Mouse (Mus musculus): Measurements from ENCODE around the gene Ostf1. TPM values are rescaled to one million over a fixed set of nuclear protein-coding genes. Genes with fewer than 3 reads are reported as not detected.

Gene Ostf1
- total and polyA plus RNA-seq, 2 experiments from 2014 or later, result 17.7 to 32.8 TPM

DNA sequence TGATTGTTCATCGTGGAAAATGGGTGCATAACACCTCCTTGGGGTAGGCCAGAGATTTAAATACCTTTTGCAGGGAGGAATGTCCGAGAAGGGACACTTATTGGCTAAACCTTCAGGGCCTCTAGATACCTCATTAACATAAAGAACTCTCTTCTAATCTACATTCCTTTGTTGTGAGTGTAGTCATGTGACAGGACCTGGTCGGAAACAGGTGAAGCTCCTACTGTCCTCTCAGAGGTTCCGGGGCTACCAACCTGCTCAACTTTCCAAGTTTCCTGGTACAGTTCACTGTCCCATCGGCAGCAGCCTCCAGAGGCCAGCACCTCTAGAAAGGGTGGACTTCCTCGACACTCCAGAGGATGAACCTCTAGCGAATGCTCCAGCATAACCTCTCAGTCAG, 24.4 kb upstream of the Ostf1 start:
- H3K4me3 ChIP-seq (ENCODE audit: low read depth, low read length), result no peak overlapping the region
- TF ChIP-seq CTCF (IDR thresholded peaks at IDR 0.05), result no peak
- ATAC-seq (ENCODE audit: low FRiP score), result no peak

DNA sequence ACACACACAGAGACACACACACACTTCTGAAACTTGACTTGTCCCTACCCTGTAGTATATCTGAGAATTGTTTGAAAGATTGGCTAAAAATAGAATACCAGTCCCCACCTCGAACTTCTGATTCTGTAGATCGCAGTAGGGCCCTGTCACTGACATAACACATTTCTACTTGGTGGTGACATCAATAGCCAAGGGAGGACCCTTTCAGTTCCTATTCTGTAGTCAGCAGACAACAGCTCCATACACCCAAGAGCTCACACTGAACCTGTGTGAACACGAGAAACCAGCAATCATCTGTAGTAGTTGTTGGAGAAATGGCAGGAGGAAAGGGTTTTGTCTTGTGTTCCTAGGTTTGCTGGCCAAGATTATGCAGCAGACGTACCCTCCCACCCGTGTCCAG, 23.4 kb upstream of the Ostf1 start:
- H3K4me1 ChIP-seq (ENCODE audit: insufficient read depth, low read length), result no peaks in the 10 kb centered on the region
- H3K27me3 ChIP-seq (ENCODE audit: insufficient read depth, low read length), result no peaks in the 10 kb centered on the region
- TF ChIP-seq CTCF (IDR thresholded peaks at IDR 0.05), result no peak
- no peak overlapping the region for H3K9ac ChIP-seq (replicated peaks; ENCODE audit: low read length, poor library complexity, severe bottlenecking)
- 81% methylated on average over 5 of the region's 5 CpGs for WGBS
- H3K4me2 ChIP-seq (ENCODE audit: low read depth, low read length, poor library complexity, severe bottlenecking), result no peak overlapping the region
- H3K36me3 ChIP-seq (ENCODE audit: insufficient read depth, low read length), result no peaks in the 10 kb centered on the region
- DNase-seq (ENCODE audit: low spot score), result no peak
- ATAC-seq (ENCODE audit: low FRiP score), result no peak
- no peaks in the 10 kb centered on the region for H3K9me3 ChIP-seq (ENCODE audit: low read length)
- H3K27ac ChIP-seq (ENCODE audit: low read depth, low read length), result no peak overlapping the region
- no peak overlapping the region for H3K4me3 ChIP-seq (ENCODE audit: low read depth, low read length)

More for the DNA sequence above, 24.4 kb upstream of the Ostf1 start:
- H3K4me2 ChIP-seq (ENCODE audit: low read depth, low read length, poor library complexity, severe bottlenecking), result no peak overlapping the region
- WGBS, result 86% methylated on average over 7 of the region's 7 CpGs
- H3K27me3 ChIP-seq (ENCODE audit: insufficient read depth, low read length), result no peaks in the 10 kb centered on the region
- H3K4me1 ChIP-seq (ENCODE audit: insufficient read depth, low read length), result no peaks in the 10 kb centered on the region
- H3K9me3 ChIP-seq (ENCODE audit: low read length), result no peaks in the 10 kb centered on the region
- no peak for DNase-seq (ENCODE audit: low spot score)
- H3K36me3 ChIP-seq (ENCODE audit: insufficient read depth, low read length), result no peaks in the 10 kb centered on the region
- H3K9ac ChIP-seq (replicated peaks; ENCODE audit: low read length, poor library complexity, severe bottlenecking), result no peak overlapping the region
- H3K27ac ChIP-seq (ENCODE audit: low read depth, low read length), result no peak overlapping the region

DNA sequence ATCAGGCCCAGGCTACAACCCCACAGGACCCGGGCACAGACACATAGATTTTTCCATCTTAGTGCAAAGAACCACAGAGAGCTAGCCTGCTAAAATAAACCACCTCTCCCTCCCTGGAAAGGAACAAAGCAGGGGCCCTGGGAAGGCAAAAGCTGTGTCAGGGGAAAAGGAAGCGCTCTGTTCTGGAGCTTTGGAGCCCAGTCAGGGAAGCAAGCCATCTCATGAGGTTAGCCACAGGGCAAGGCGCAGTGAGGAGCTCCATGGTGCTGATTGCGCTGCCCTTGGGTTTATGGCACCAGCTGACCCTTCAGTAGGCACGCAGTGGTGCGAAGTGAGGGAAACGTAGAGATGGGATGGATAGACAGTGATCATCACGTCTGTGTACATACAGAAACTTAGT, 22.7 kb upstream of the Ostf1 start:
- Histone ChIP-seq H3K27ac (ENCODE audit: low read depth, low read length) (no peak overlapping the region), H3K4me1 (ENCODE audit: insufficient read depth, low read length) (no peaks in the 10 kb centered on the region), H3K27me3 (ENCODE audit: insufficient read depth, low read length) (no peaks in the 10 kb centered on the region), H3K36me3 (ENCODE audit: insufficient read depth, low read length) (no peaks in the 10 kb centered on the region), H3K4me3 (ENCODE audit: low read depth, low read length) (no peak overlapping the region), H3K9me3 (ENCODE audit: low read length) (no peaks in the 10 kb centered on the region), H3K9ac (replicated peaks; ENCODE audit: low read length, poor library complexity, severe bottlenecking) (no peak overlapping the region), H3K4me2 (ENCODE audit: low read depth, low read length, poor library complexity, severe bottlenecking) (no peak overlapping the region)
- DNase-seq (ENCODE audit: low spot score) (no peak), ATAC-seq (ENCODE audit: low FRiP score) (no peak)
- 93% methylated on average over 8 of the region's 8 CpGs for WGBS
- TF ChIP-seq CTCF (IDR thresholded peaks at IDR 0.05), result no peak

DNA sequence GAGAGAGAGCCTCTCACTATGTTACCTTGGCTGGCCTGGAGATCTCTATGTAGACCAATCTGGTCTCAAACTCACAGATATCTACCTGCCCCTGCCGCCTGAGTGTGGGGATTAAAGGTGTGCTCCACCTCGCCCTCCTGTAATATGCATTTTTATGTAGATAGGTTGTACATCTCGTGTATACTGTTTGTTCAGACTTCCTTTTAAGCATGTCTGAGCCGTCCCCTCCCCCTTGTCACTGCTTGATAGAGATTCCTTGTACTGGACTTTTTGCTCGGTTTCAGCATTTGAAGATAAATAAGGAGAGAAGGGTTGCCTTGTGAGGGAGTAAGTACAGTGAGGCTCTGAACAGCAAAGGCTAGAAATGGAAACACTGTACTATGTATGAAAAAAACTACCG, 21.4 kb upstream of the Ostf1 start:
- TF ChIP-seq CTCF (IDR thresholded peaks at IDR 0.05), result no peak
- no peak for DNase-seq (ENCODE audit: low spot score)
- Histone ChIP-seq H3K4me2 (ENCODE audit: low read depth, low read length, poor library complexity, severe bottlenecking) (no peak overlapping the region), H3K27me3 (ENCODE audit: insufficient read depth, low read length) (no peaks in the 10 kb centered on the region), H3K9ac (replicated peaks; ENCODE audit: low read length, poor library complexity, severe bottlenecking) (no peak overlapping the region), H3K4me3 (ENCODE audit: low read depth, low read length) (no peak overlapping the region), H3K27ac (ENCODE audit: low read depth, low read length) (no peak overlapping the region), H3K4me1 (ENCODE audit: insufficient read depth, low read length) (no peaks in the 10 kb centered on the region), H3K9me3 (ENCODE audit: low read length) (no peaks in the 10 kb centered on the region), H3K36me3 (ENCODE audit: insufficient read depth, low read length) (no peaks in the 10 kb centered on the region)
- no peak for ATAC-seq (ENCODE audit: low FRiP score)
- WGBS, result 85% methylated on average over 6 of the region's 6 CpGs

DNA sequence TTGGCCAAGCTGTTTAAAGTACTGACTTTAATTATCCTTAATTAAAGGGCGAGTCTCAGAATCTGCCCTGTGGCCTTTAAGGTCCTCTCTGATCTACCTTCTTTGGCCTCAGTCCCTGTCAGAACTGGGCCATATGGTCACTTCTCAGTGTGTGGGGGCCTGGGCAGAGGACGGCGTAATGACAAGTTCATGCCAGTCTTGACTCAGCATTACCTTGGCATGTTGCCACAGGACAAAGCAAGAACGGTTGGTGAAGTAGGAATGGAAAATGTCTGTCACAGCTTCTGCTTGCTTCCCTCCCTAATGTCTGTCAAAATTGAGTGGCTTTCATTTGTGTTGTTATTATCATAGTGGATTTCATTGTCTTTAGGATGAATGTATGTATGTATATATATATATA, 21.0 kb upstream of the Ostf1 start:
- Histone ChIP-seq H3K4me3 (ENCODE audit: low read depth, low read length) (no peak overlapping the region), H3K36me3 (ENCODE audit: insufficient read depth, low read length) (no peaks in the 10 kb centered on the region), H3K9me3 (ENCODE audit: low read length) (no peaks in the 10 kb centered on the region), H3K4me2 (ENCODE audit: low read depth, low read length, poor library complexity, severe bottlenecking) (no peak overlapping the region), H3K4me1 (ENCODE audit: insufficient read depth, low read length) (no peaks in the 10 kb centered on the region), H3K9ac (replicated peaks; ENCODE audit: low read length, poor library complexity, severe bottlenecking) (no peak overlapping the region), H3K27me3 (ENCODE audit: insufficient read depth, low read length) (no peaks in the 10 kb centered on the region), H3K27ac (ENCODE audit: low read depth, low read length) (no peak overlapping the region)
- peak; percentile 71 for DNase-seq (ENCODE audit: low spot score)
- ATAC-seq (ENCODE audit: low FRiP score), result no peak
- 74% methylated on average over 4 of the region's 4 CpGs for WGBS
- TF ChIP-seq CTCF (IDR thresholded peaks at IDR 0.05), result no peak

DNA sequence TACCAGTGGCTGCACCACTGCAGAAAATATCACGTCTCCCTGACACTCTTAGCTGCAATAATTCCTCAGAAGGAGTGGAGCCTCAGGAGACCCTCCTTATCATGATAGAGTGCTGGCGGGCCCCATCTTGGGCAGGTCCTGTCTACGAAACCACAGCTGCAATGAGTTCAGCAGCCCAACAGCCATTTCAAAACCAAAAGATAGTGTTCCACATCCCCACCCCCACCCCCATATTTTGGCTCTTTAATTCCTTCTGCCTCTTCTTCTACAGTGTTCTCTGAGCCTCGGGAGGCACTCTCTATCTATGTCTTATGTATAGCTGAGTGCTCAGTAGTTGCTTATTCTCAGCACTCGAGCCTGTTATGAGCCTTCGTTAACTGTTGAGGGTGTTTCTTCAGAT, 18.9 kb upstream of the Ostf1 start:
- 86% methylated on average over 6 of the region's 6 CpGs for WGBS
- no peak for TF ChIP-seq CTCF (IDR thresholded peaks at IDR 0.05)

More for the DNA sequence above, 18.9 kb upstream of the Ostf1 start:
- no peak overlapping the region for H3K27ac ChIP-seq (ENCODE audit: low read depth, low read length)
- no peaks in the 10 kb centered on the region for H3K4me1 ChIP-seq (ENCODE audit: insufficient read depth, low read length)
- H3K9me3 ChIP-seq (ENCODE audit: low read length), result no peaks in the 10 kb centered on the region
- no peak for DNase-seq (ENCODE audit: low spot score)
- H3K4me3 ChIP-seq (ENCODE audit: low read depth, low read length), result no peak overlapping the region
- H3K9ac ChIP-seq (replicated peaks; ENCODE audit: low read length, poor library complexity, severe bottlenecking), result no peak overlapping the region
- no peaks in the 10 kb centered on the region for H3K36me3 ChIP-seq (ENCODE audit: insufficient read depth, low read length)
- no peaks in the 10 kb centered on the region for H3K27me3 ChIP-seq (ENCODE audit: insufficient read depth, low read length)
- no peak overlapping the region for H3K4me2 ChIP-seq (ENCODE audit: low read depth, low read length, poor library complexity, severe bottlenecking)
- ATAC-seq (ENCODE audit: low FRiP score), result no peak

Measured in midbrain, postnatal 0 days (tissue).